In genomic region chr5:96921037-96921436, GRCm38 (mm10) we compare ENCODE assay signal across 13 mouse cellular contexts.
DNase-seq lines count a peak whose midpoint lies in the region; ATAC-seq and TF ChIP-seq lines count a peak whose summit lies in the region.
"Had no signal": no experiment of that assay in that cellular context is flagged by ENCODE, and none has a peak within 500 bp of the region (broad histone marks: within the 10 kb centered on the region; RNA-seq: fewer than 3 reads in every experiment).

No protein-coding gene starts in this region.

- no peak; the same call in 1 of the 2 replicates for ATAC-seq in intestine, postnatal 0 days
- peak; percentile 89 for ATAC-seq in stomach, embryonic 15.5 days (ENCODE audit: insufficient read depth, low FRiP score, low read depth)

- peak overlapping the region; percentile 33 for H3K4me2 ChIP-seq in intestine, postnatal 0 days (replicated peaks; ENCODE audit: low read depth)
- no peak overlapping the region for H3K4me2 ChIP-seq in stomach, embryonic 15.5 days
- H3K4me2 ChIP-seq: limb, embryonic 13.5 days; neural tube, embryonic 12.5 days had no signal

- no peak for TF ChIP-seq CTCF in heart, adult 2 months (IDR thresholded peaks at IDR 0.05)
- no peak for TF ChIP-seq CTCF in intestine, postnatal 0 days (IDR thresholded peaks at IDR 0.05; ENCODE audit: low read depth)

- no peak for TF ChIP-seq POLR2A in heart, adult 2 months (IDR thresholded peaks at IDR 0.05; ENCODE audit: insufficient read depth, low read depth, low read length)

- H3K36me3 ChIP-seq in heart, adult 2 months (ENCODE audit: control insufficient read depth, insufficient read depth, low read length) = peaks cover 5% of the 10 kb centered on the region
- H3K36me3 ChIP-seq in intestine, postnatal 0 days (ENCODE audit: control insufficient read depth, insufficient read depth) = no peaks in the 10 kb centered on the region
- H3K36me3 ChIP-seq in stomach, embryonic 15.5 days = no peaks in the 10 kb centered on the region
- H3K36me3 ChIP-seq: hindbrain, embryonic 10.5 days; limb, embryonic 13.5 days; neural tube, embryonic 12.5 days had no signal

- intact Hi-C loops in heart, adult 2 months (cut with DNase I) = loop anchor here (5.0 kb wide), 2 partner anchors 76 to 129 kb away; partner anchors contain the start of genes Anxa3 and Bmp2k
- intact Hi-C loops in heart, postnatal 14 days (cut with DNase I) = loop anchor here (5.0 kb wide), 1 partner anchor 76 kb away; the partner anchor contains the start of gene Bmp2k

- no peak for DNase-seq in heart, adult 2 months
- no peak for DNase-seq in heart, postnatal 14 days
- DNase-seq in spleen, adult 12 weeks (ENCODE audit: low spot score) = peak; percentile 61
- no peak for DNase-seq in spleen, postnatal 14 days (ENCODE audit: low spot score in 2 of 2)
- no peak for DNase-seq in layer of hippocampus, postnatal 14 days (ENCODE audit: low spot score in 2 of 2)
- DNase-seq in urinary bladder, adult 18-20 months (ENCODE audit: low spot score in 2 of 2) = no peak
- DNase-seq: cerebellum, adult 9-10 months; kidney, postnatal 14 days had no signal

- H3K4me3 ChIP-seq in heart, adult 2 months = peak overlapping the region; percentile 36; the same call in 1 of the 2 replicates
- H3K4me3 ChIP-seq in intestine, postnatal 0 days (ENCODE audit: low read depth, low read length) = no peak overlapping the region
- no peak overlapping the region for H3K4me3 ChIP-seq in stomach, embryonic 15.5 days (replicated peaks)
- H3K4me3 ChIP-seq: hindbrain, embryonic 10.5 days; limb, embryonic 13.5 days; neural tube, embryonic 12.5 days had no signal

- H3K79me2 ChIP-seq in heart, adult 2 months (replicated peaks; ENCODE audit: control insufficient read depth, insufficient read depth, low read length) = no peaks in the 10 kb centered on the region

- H3K4me1 ChIP-seq in heart, adult 2 months (ENCODE audit: control insufficient read depth, insufficient read depth, low read length) = peaks cover 16% of the 10 kb centered on the region
- 0 out of 2 replicates have a peak, but pooled peaks cover 6% of the 10 kb centered on the region for H3K4me1 ChIP-seq in intestine, postnatal 0 days (replicated peaks; ENCODE audit: control insufficient read depth, insufficient read depth, low read length)
- H3K4me1 ChIP-seq in stomach, embryonic 15.5 days = no peaks in the 10 kb centered on the region; the same call in 1 of the 2 replicates

- no peaks in the 10 kb centered on the region for H3K9me3 ChIP-seq in intestine, postnatal 0 days (ENCODE audit: control insufficient read depth)
- no peaks in the 10 kb centered on the region for H3K9me3 ChIP-seq in stomach, embryonic 15.5 days
- H3K9me3 ChIP-seq: hindbrain, embryonic 10.5 days; limb, embryonic 13.5 days; neural tube, embryonic 12.5 days had no signal

- no peaks in the 10 kb centered on the region for H3K27me3 ChIP-seq in heart, adult 2 months (ENCODE audit: control insufficient read depth, insufficient read depth, low read length)
- no peaks in the 10 kb centered on the region for H3K27me3 ChIP-seq in intestine, postnatal 0 days (replicated peaks; ENCODE audit: control insufficient read depth, insufficient read depth, low read length)
- no peaks in the 10 kb centered on the region for H3K27me3 ChIP-seq in stomach, embryonic 15.5 days (replicated peaks)
- H3K27me3 ChIP-seq: limb, embryonic 13.5 days; neural tube, embryonic 12.5 days had no signal

- TF ChIP-seq EP300 in heart, adult 2 months (IDR thresholded peaks at IDR 0.05; ENCODE audit: insufficient read depth, low read depth, low read length) = no peak

- peak overlapping the region; percentile 84 for H3K27ac ChIP-seq in heart, adult 2 months
- H3K27ac ChIP-seq in intestine, postnatal 0 days (ENCODE audit: low read depth, low read length) = no peak overlapping the region; the same call in 1 of the 2 replicates
- 0 out of 2 replicates have a peak overlapping the region, but pooled peaks have one; percentile 18 for H3K27ac ChIP-seq in stomach, embryonic 15.5 days
- H3K27ac ChIP-seq: neural tube, embryonic 12.5 days had no signal

- no peak overlapping the region for H3K9ac ChIP-seq in heart, adult 2 months (ENCODE audit: low read depth, low read length)
- H3K9ac ChIP-seq in intestine, postnatal 0 days (ENCODE audit: low read depth, low read length) = no peak overlapping the region
- H3K9ac ChIP-seq in stomach, embryonic 15.5 days = no peak overlapping the region
- H3K9ac ChIP-seq: limb, embryonic 13.5 days; neural tube, embryonic 12.5 days had no signal

- 32% methylated on average over 6 of the region's 6 CpGs for WGBS in heart, adult 2 months
- 62% methylated on average over 6 of the region's 6 CpGs for WGBS in intestine, postnatal 0 days
- whole genome bisulfite sequencing in stomach, embryonic 15.5 days = 76% methylated on average over 6 of the region's 6 CpGs
